Mouse (Mus musculus) layer of hippocampus, adult 8-10 months (tissue): ENCODE measurements around the gene Slc26a6. TPM values are rescaled to one million over a fixed set of nuclear protein-coding genes. Genes with fewer than 3 reads are reported as not detected.

Experiments
- DNase-seq, 2 experiments: peaks; one replicate each; pipeline ENCODE4 v3.0.0; 2022; ENCODE audit warnings: low spot score in 2 of 2
- total RNA-seq, 4 experiments: library from RNA; stranded (reverse); gene quantifications; 2 replicates each; pipeline ENCODE4 v1.2.4; 2022

Gene Slc26a6
- total RNA-seq, 4 experiments from 2014 or later = 17.0 to 22.2 (median 20.2) TPM

- DNase-seq = no peak
These were observed 7.7 kb upstream of the Slc26a6 start for GRCm38 (mm10) chr9:108845390-108845789.

GRCm38 (mm10) chr9:108847374-108847773, 5.7 kb upstream of the Slc26a6 start:
- DNase-seq = no peak

GRCm38 (mm10) chr9:108848419-108848818, 4.7 kb upstream of the Slc26a6 start:
- no peak for DNase-seq

- DNase-seq = peak; percentile 93 to 94
These were observed 655 bp downstream of the Slc26a6 start for GRCm38 (mm10) chr9:108853635-108854240.

- DNase-seq = peak; percentile 84 to 86
These were observed 1.2 kb downstream of the Slc26a6 start for GRCm38 (mm10) chr9:108854241-108854696.

GRCm38 (mm10) chr9:108855335-108855734, 2.3 kb downstream of the Slc26a6 start:
- no peak for DNase-seq

- no peak for DNase-seq
These were observed 5.9 kb downstream of the Slc26a6 start for GRCm38 (mm10) chr9:108858792-108859527.

GRCm38 (mm10) chr9:108912308-108912707, 59.2 kb downstream of the Slc26a6 start:
- no peak for DNase-seq

GRCm38 (mm10) chr9:108913161-108913560, 60.1 kb downstream of the Slc26a6 start:
- no peak for DNase-seq

- DNase-seq = no peak
These were observed 60.5 kb downstream of the Slc26a6 start for GRCm38 (mm10) chr9:108913621-108914020.

GRCm38 (mm10) chr9:108914491-108914890, 61.4 kb downstream of the Slc26a6 start, which contains the start of gene Tmem89:
Gene Tmem89, plus strand, starts transcription at chr9:108914619.
- peak; percentile 65 to 77 for DNase-seq

- DNase-seq = no peak
These were observed 72.8 kb downstream of the Slc26a6 start for GRCm38 (mm10) chr9:108925897-108926296.

- DNase-seq = no peak
These were observed 75.3 kb downstream of the Slc26a6 start for GRCm38 (mm10) chr9:108928424-108928823.

GRCm38 (mm10) chr9:108935991-108936390, 82.9 kb downstream of the Slc26a6 start:
- no peak for DNase-seq

- peak; percentile 92 to 96 for DNase-seq
These were observed 83.6 kb downstream of the Slc26a6 start, which contains the start of gene Uqcrc1 for GRCm38 (mm10) chr9:108936418-108937364. Gene Uqcrc1, plus strand, starts transcription at chr9:108936633.

- no peak for DNase-seq
These were observed 92.0 kb downstream of the Slc26a6 start for GRCm38 (mm10) chr9:108945111-108945510.

- no peak for DNase-seq
These were observed 92.5 kb downstream of the Slc26a6 start for GRCm38 (mm10) chr9:108945608-108946007.

- DNase-seq = no peak
These were observed 96.3 kb downstream of the Slc26a6 start for GRCm38 (mm10) chr9:108949231-108949966.

GRCm38 (mm10) chr9:108949967-108950728, 97.1 kb downstream of the Slc26a6 start:
- DNase-seq = no peak

GRCm38 (mm10) chr9:108953081-108953636, 100.1 kb downstream of the Slc26a6 start, which contains the start of gene Col7a1:
Gene Col7a1, plus strand, starts transcription at chr9:108953586.
- no peak for DNase-seq
